8 mouse cellular contexts compared by ENCODE assay signal in the genomic region with DNA sequence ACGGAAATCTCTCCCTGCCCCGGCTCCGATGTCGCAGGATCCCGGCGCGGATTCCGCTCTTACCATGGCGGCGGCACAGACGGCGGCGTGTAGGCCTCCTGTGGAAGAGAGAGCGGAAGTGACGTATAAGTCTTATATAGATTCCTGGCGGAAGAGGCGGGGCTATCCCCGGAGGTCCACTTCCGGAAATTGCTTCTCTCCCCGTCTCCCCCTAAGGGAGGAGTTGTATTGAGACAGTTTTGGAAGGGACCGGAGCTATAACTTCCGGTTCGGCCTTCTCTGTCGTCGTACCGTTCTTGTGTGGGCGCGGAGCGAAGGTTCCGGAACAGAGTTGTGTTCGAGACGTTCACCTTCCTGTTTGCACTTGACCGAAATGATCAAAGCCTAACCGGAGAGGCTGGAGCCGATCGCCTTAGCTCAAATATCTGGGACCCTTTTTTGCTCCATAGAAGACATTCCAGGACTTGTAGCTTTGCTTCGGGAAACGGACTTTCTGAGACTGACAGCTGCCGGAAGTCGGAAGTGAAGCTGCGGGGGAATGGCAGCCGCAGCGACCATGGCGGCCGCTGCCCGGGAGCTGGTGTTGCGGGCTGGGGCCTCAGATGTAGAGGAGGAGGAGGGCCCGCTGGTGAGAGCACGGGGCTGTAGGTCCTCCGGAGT. TPM values are rescaled to one million over a fixed set of nuclear protein-coding genes. Genes with fewer than 3 reads are reported as not detected.
A peak's percentile ranks its signal among the peaks of the same experiment; 100 is the strongest.
DNase-seq lines count a peak whose midpoint lies in the region; ATAC-seq and TF ChIP-seq lines count a peak whose summit lies in the region.

A gene (plus strand): TSS at position 258 of the 660 bp plus-strand sequence.
A gene (minus strand): TSS at position 447 of the 660 bp plus-strand sequence.

- ATAC-seq in G1E (ENCODE audit: extremely low read depth, insufficient number of reproducible peaks, low FRiP score, poor library complexity, severe bottlenecking): peak; percentile 77
- peak; percentile 91 for ATAC-seq in forebrain, embryonic 16.5 days
- peak; percentile 84 for ATAC-seq in lung, embryonic 14.5 days (ENCODE audit: insufficient read depth)

- H3K9ac ChIP-seq in forebrain, embryonic 16.5 days (replicated peaks; ENCODE audit: low read depth, low read length): peak within 1 kb of the TSS; percentile 94
- H3K9ac ChIP-seq in lung, embryonic 14.5 days: peak within 1 kb of the TSS; percentile 99

- H3K4me3 ChIP-seq in G1E (ENCODE audit: low read depth, low read length): peak within 1 kb of the TSS; percentile 93
- peak within 1 kb of the TSS; percentile 85 for H3K4me3 ChIP-seq in forebrain, embryonic 16.5 days (replicated peaks; ENCODE audit: low read length)
- peak within 1 kb of the TSS; percentile 85 for H3K4me3 ChIP-seq in layer of hippocampus, adult 2 months
- peak within 1 kb of the TSS; percentile 99 for H3K4me3 ChIP-seq in lung, embryonic 14.5 days (ENCODE audit: low read depth, low read length)
- peak within 1 kb of the TSS; percentile 83 for H3K4me3 ChIP-seq in olfactory bulb, adult 2 months (ENCODE audit: insufficient read depth, low read depth, low read length)
- H3K4me3 ChIP-seq in thymus, adult 2 months (ENCODE audit: control insufficient read depth, insufficient read depth, low read length): peak within 1 kb of the TSS; percentile 85

- peaks cover 80% of the 10 kb centered on the region for H3K36me3 ChIP-seq in G1E (replicated peaks)
- peaks cover 12% of the 10 kb centered on the region for H3K36me3 ChIP-seq in forebrain, embryonic 16.5 days (ENCODE audit: control insufficient read depth, insufficient read depth)
- H3K36me3 ChIP-seq in lung, embryonic 14.5 days (ENCODE audit: insufficient read depth): peaks cover 56% of the 10 kb centered on the region
- H3K36me3 ChIP-seq in thymus, adult 2 months (ENCODE audit: control insufficient read depth, insufficient read depth, low read length): peaks cover 22% of the 10 kb centered on the region

- no peak for TF ChIP-seq CTCF in G1E (IDR thresholded peaks at IDR 0.05; ENCODE audit: low read depth, low read length)
- TF ChIP-seq CTCF in layer of hippocampus, adult 2 months (conservative IDR thresholded peaks at IDR 0.05): peak; percentile 63
- peak; percentile 32 for TF ChIP-seq CTCF in lung, embryonic 14.5 days (IDR thresholded peaks at IDR 0.05; ENCODE audit: low read depth)
- no peak for TF ChIP-seq CTCF in olfactory bulb, adult 2 months (IDR thresholded peaks at IDR 0.05; ENCODE audit: insufficient read depth, low read depth, low read length)
- TF ChIP-seq CTCF in thymus, adult 2 months (IDR thresholded peaks at IDR 0.05; ENCODE audit: borderline replicate concordance, control insufficient read depth, extremely low read depth, insufficient read depth, low read length, poor library complexity): no peak

- peak; percentile 98 for DNase-seq in G1E (ENCODE audit: low spot score)
- peak; percentile 95 to 97 for DNase-seq in cerebellum, adult 18-20 months
- DNase-seq in heart, postnatal 36 days: peak; percentile 96 to 98
- DNase-seq in layer of hippocampus, adult 2 months (ENCODE audit: low spot score in 2 of 2): peak; percentile 96 to 97
- peak; percentile 99 for DNase-seq in lung, embryonic 14.5 days
- DNase-seq in thymus, adult 2 months: peak; percentile 96

- peaks cover 49% of the 10 kb centered on the region for H3K4me1 ChIP-seq in G1E (ENCODE audit: insufficient read depth, low read depth, low read length)
- H3K4me1 ChIP-seq in forebrain, embryonic 16.5 days (replicated peaks; ENCODE audit: control insufficient read depth, insufficient read depth, low read length): peaks cover 43% of the 10 kb centered on the region
- peaks cover 26% of the 10 kb centered on the region; the same call in 1 of the 2 replicates for H3K4me1 ChIP-seq in lung, embryonic 14.5 days (ENCODE audit: insufficient read depth)
- peaks cover 21% of the 10 kb centered on the region for H3K4me1 ChIP-seq in olfactory bulb, adult 2 months (ENCODE audit: control insufficient read depth, insufficient read depth, low read length)
- peaks cover 25% of the 10 kb centered on the region for H3K4me1 ChIP-seq in thymus, adult 2 months (replicated peaks; ENCODE audit: control insufficient read depth, insufficient read depth, low read length)

- peak; percentile 97 for TF ChIP-seq POLR2A in olfactory bulb, adult 2 months (IDR thresholded peaks at IDR 0.05; ENCODE audit: insufficient read depth, low read depth, low read length)
- peak; percentile 90 for TF ChIP-seq POLR2A in thymus, adult 2 months (IDR thresholded peaks at IDR 0.05; ENCODE audit: control insufficient read depth, extremely low read depth, insufficient read depth, low read length, poor library complexity)

- peak within 1 kb of the TSS; percentile 82 for H3K4me2 ChIP-seq in forebrain, embryonic 16.5 days (ENCODE audit: low read length)
- peak within 1 kb of the TSS; percentile 100 for H3K4me2 ChIP-seq in lung, embryonic 14.5 days

- no peaks in the 10 kb centered on the region for H3K27me3 ChIP-seq in G1E (ENCODE audit: insufficient read depth, low read length)
- no peaks in the 10 kb centered on the region for H3K27me3 ChIP-seq in forebrain, embryonic 16.5 days (replicated peaks; ENCODE audit: control insufficient read depth, insufficient read depth, low read length)
- H3K27me3 ChIP-seq in lung, embryonic 14.5 days (ENCODE audit: insufficient read depth, low read length): no peaks in the 10 kb centered on the region
- no peaks in the 10 kb centered on the region for H3K27me3 ChIP-seq in thymus, adult 2 months (ENCODE audit: control insufficient read depth, insufficient read depth, low read length)

- H3K27ac ChIP-seq in forebrain, embryonic 16.5 days (ENCODE audit: low read length): peak within 1 kb of the TSS; percentile 88
- peak within 1 kb of the TSS; percentile 98 for H3K27ac ChIP-seq in layer of hippocampus, adult 2 months
- peak within 1 kb of the TSS; percentile 97 for H3K27ac ChIP-seq in lung, embryonic 14.5 days (ENCODE audit: low read depth)
- H3K27ac ChIP-seq in olfactory bulb, adult 2 months (ENCODE audit: insufficient read depth, low read depth, low read length): peak within 1 kb of the TSS; percentile 84
- H3K27ac ChIP-seq in thymus, adult 2 months (ENCODE audit: control insufficient read depth, insufficient read depth, low read length): peak within 1 kb of the TSS; percentile 87

- WGBS in forebrain, embryonic 16.5 days: under 1% methylated on average over 50 of the region's 50 CpGs
- under 1% methylated on average over 50 of the region's 50 CpGs for WGBS in lung, embryonic 14.5 days
- under 1% methylated on average over 50 of the region's 50 CpGs for WGBS in olfactory bulb, adult 2 months
- WGBS in thymus, adult 2 months: under 1% methylated on average over 50 of the region's 50 CpGs

- no peaks in the 10 kb centered on the region for H3K9me3 ChIP-seq in G1E (replicated peaks)
- H3K9me3 ChIP-seq in forebrain, embryonic 16.5 days (ENCODE audit: control insufficient read depth, low read length): no peaks in the 10 kb centered on the region
- no peaks in the 10 kb centered on the region for H3K9me3 ChIP-seq in lung, embryonic 14.5 days (ENCODE audit: low read depth, low read length)

- intact Hi-C loops in heart, postnatal 36 days (cut with DNase I): loop anchor here (1.0 kb wide), 2 partner anchors 15 to 26 kb away; a partner anchor contains a TSS

RNA-seq across cellular contexts. Expression of the first gene that starts in this region (rescaled TPM):
- total RNA-seq in G1E (2014; fragmentation: Nextera tagmentation) (30.0 and 34.1 TPM in 2 replicates), G1E (2017) (18.5 and 19.8 TPM in 2 replicates)
- polyA plus RNA-seq in G1E (2012): 45.6 and 48.9 TPM in 2 replicates
- polyA plus RNA-seq in forebrain, embryonic 16.5 days (2015; fragmentation: Nextera tagmentation; extraction: Ambion mirVana): 79.5 and 81.0 TPM in 2 replicates
- 10 to 100 TPM; 38.8 to 41.4 TPM for total RNA-seq in heart, postnatal 36 days (2021)
- 10 to 100 TPM; 84.3 to 92.5 TPM for total RNA-seq in layer of hippocampus, adult 2 months (2021)
- polyA plus RNA-seq in lung, embryonic 14.5 days (2014; fragmentation: Nextera tagmentation; extraction: Ambion mirVana): 34.2 and 34.8 TPM in 2 replicates
- not detected in 2 replicates for polyA plus RNA-seq in olfactory bulb, adult 2 months (2012; ENCODE audit: insufficient read depth, insufficient read length, low replicate concordance, missing spikeins)
- polyA plus RNA-seq in thymus, adult 2 months (2012; rRNA removed): 127 and 142 TPM in 2 replicates

RNA-seq across cellular contexts. Expression of the second gene that starts in this region (rescaled TPM):
- total RNA-seq in G1E (2014; fragmentation: Nextera tagmentation): 2,195 and 2,298 TPM in 2 replicates
- total RNA-seq in G1E (2017): 1,704 and 1,830 TPM in 2 replicates
- polyA plus RNA-seq in G1E (2012): 739 and 1,633 TPM in 2 replicates
- 811 and 837 TPM in 2 replicates for polyA plus RNA-seq in forebrain, embryonic 16.5 days (2015; fragmentation: Nextera tagmentation; extraction: Ambion mirVana)
- total RNA-seq in heart, postnatal 36 days (2021): 100 to 1,000 TPM; 411 to 417 TPM
- 100 to 1,000 TPM; 310 to 336 TPM for total RNA-seq in layer of hippocampus, adult 2 months (2021)
- polyA plus RNA-seq in lung, embryonic 14.5 days (2014; fragmentation: Nextera tagmentation; extraction: Ambion mirVana): 2,038 and 2,085 TPM in 2 replicates
- polyA plus RNA-seq in olfactory bulb, adult 2 months (2012; ENCODE audit: insufficient read depth, insufficient read length, low replicate concordance, missing spikeins): 1,298 TPM in 1 of 2 replicates, not detected in the other
- 584 and 593 TPM in 2 replicates for polyA plus RNA-seq in thymus, adult 2 months (2012; rRNA removed)

Comparison
In these comparisons a context has a peak if more than half of its experiments do, and no peak if none do; other contexts are left out.
1. Peak in every context shown above with its lines: DNase-seq, ATAC-seq, H3K4me3 ChIP-seq and H3K27ac ChIP-seq.
2. RNA of the second gene that starts in this region (total RNA-seq): 1,704 to 2,298 TPM in G1E; 411 to 417 TPM in heart, postnatal 36 days and 310 to 336 TPM in layer of hippocampus, adult 2 months; every median in the first group is over 4 times any median in the second.
3. CTCF ChIP-seq: peak in layer of hippocampus, adult 2 months (single experiment) and lung, embryonic 14.5 days (single experiment); none in G1E (single experiment), olfactory bulb, adult 2 months (single experiment) and thymus, adult 2 months (single experiment).